Mouse (Mus musculus) hindbrain, postnatal 0 days (tissue): ENCODE results near the gene Wdr20. TPM values are rescaled to one million over a fixed set of nuclear protein-coding genes. Genes with fewer than 3 reads are reported as not detected.
A peak's percentile ranks its signal among the peaks of the same experiment; 100 is the strongest.

Source experiments
- ATAC-seq: fragments of 200-750 bp; cut with Nextera tagmentation; 2 replicates; pipeline ENCODE4 v1.8.0; 2017; ENCODE audit warnings: mild to moderate bottlenecking, moderate TSS enrichment, moderate library complexity
- DNase-seq: peaks from one replicate; pipeline ENCODE4 v3.0.0-alpha.2; 2015; ENCODE audit warnings: low spot score
- H3K27ac ChIP-seq: fragments of 300-500 bp; sonication (generic); 2 replicates; pipeline ENCODE4 v1.5.1; 2014; ENCODE audit warnings: mild to moderate bottlenecking
- H3K27me3 ChIP-seq: fragments of 300-500 bp; sonication (generic); 2 replicates; pipeline ENCODE4 v1.6.1; 2014; ENCODE audit warnings: low read length, mixed read lengths; ENCODE audit not compliant: insufficient read depth
- H3K36me3 ChIP-seq: fragments of 300-500 bp; sonication (generic); 2 replicates; pipeline ENCODE4 v1.6.1; 2014; ENCODE audit warnings: low read length, mixed read lengths; ENCODE audit not compliant: insufficient read depth
- H3K4me1 ChIP-seq: fragments of 300-500 bp; sonication (generic); 2 replicates; pipeline ENCODE4 v1.6.1; 2014; ENCODE audit warnings: antibody characterized with exemption, low read length, mixed read lengths; ENCODE audit not compliant: insufficient read depth
- H3K4me2 ChIP-seq: fragments of 300-500 bp; sonication (generic); 2 replicates; pipeline ENCODE4 v1.6.1; 2014; ENCODE audit warnings: low read depth, mild to moderate bottlenecking, low read length, moderate library complexity, mixed read lengths
- H3K4me3 ChIP-seq: fragments of 300-500 bp; sonication (generic); 2 replicates; pipeline ENCODE4 v1.5.1; 2014; ENCODE audit warnings: low read length
- H3K9ac ChIP-seq: fragments of 300-500 bp; sonication (generic); replicated peaks from 2 replicates; pipeline ENCODE4 v1.6.1; 2014; ENCODE audit warnings: mild to moderate bottlenecking, low read length, moderate library complexity, mixed read lengths
- H3K9me3 ChIP-seq: fragments of 300-500 bp; sonication (generic); 2 replicates; pipeline ENCODE4 v1.6.1; 2016; ENCODE audit warnings: low read length, mixed read lengths
- CTCF ChIP-seq: IDR thresholded peaks from 2 replicates; pipeline ENCODE4 v1.5.1; 2016; ENCODE audit warnings: antibody characterized with exemption, control low read depth, low read depth
- WGBS: fragments of 180-500 bp; shearing (Covaris S2); extraction: QIAGEN DNeasy Blood & Tissue Kit; methylation state at CpG from one replicate; pipeline ENCODE4 v1.1.7; 2014; 5-methylcytosine and 5-hydroxymethylcytosine counted together
- polyA plus RNA-seq: library from polyadenylated mRNA; unstranded; fragments of >200 nt; fragmentation: Nextera tagmentation; extraction: Ambion mirVana; gene quantifications from 2 replicates; pipeline ENCODE4 v1.2.1, GENCODE M21; 2015
- total RNA-seq: library from RNA; depleted of rRNA; stranded (reverse); fragments of >200 nt; gene quantifications from 2 replicates; pipeline ENCODE4 v1.2.3, GENCODE M21; 2014

Gene Wdr20
- total and polyA plus RNA-seq, 2 experiments from 2014 or later: 17.1 to 28.8 TPM

DNA sequence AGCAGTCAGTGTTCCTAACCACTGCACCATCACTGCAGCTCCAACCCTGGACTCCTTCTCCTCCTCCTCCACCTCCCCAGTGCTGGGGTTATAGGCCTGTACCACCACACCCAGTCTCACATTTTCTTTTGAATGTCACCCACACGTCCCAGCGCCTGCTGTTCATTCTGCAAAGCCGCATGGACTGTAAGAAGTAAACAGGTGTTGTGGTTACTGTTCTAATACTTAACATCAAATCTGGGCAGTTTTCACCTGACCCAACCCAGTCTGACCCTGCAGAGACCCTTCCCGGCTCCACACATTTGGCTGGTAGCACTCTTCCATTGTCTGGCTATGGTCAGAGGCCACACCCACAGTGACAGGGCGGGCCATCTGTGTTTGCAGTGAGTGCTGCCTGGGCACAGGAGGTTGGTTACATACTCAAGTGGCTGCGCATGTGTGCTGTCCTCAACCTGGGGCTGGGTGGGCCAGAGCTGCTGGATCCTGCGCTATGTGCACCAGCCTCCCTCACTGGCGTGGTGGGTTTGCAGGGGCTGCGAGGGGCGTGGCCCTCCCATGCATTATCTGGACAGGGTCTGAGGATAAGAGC, 64.2 kb downstream of the Wdr20 start:
- no peak overlapping the region for H3K9ac ChIP-seq
- ATAC-seq (no peak), DNase-seq (no peak)
- H3K36me3 ChIP-seq: no peaks in the 10 kb centered on the region; the same call in 1 of the 2 replicates
- no peak for TF ChIP-seq CTCF
- no peak overlapping the region for H3K4me2 ChIP-seq
- WGBS: 82% methylated on average over 10 of the region's 10 CpGs
- H3K9me3 ChIP-seq: no peaks in the 10 kb centered on the region
- H3K27ac ChIP-seq: no peak overlapping the region
- H3K4me3 ChIP-seq: no peak overlapping the region
- no peaks in the 10 kb centered on the region for H3K27me3 ChIP-seq
- H3K4me1 ChIP-seq: peaks cover 7% of the 10 kb centered on the region; the same call in 1 of the 2 replicates

DNA sequence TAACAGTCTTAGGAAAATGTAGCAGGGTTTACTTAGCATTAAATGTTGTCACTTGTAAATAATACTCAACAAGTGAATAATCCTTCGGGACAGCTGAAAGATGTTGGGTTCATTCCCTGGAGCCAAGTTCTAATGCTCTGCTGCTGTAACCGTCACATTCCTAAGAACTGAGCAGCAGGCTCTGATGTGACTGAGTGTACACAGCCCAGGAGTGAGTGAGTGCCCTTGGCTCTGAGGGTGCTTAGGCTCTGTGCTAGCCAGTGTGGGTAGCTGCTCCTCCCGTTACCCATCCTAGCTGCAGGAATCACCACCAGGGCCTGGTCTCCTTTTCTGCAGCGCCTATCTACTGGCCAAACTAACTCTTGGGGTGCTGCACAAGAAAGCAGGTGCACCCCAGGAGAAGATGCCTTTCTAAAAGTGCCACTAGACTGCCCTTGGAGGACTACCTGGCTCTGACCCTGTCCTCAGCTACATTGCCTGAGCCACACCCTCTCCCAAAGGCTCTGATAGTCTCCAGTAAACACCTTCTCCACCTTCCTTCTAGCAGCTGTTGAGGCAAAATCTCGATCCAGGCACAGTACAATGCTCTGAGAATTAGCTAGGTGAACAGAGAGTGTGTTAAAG, 65.0 kb downstream of the Wdr20 start:
- Histone ChIP-seq H3K27me3 (no peaks in the 10 kb centered on the region), H3K36me3 (peaks cover 1% of the 10 kb centered on the region; the same call in 1 of the 2 replicates), H3K4me3 (no peak overlapping the region), H3K27ac (peak overlapping the region; percentile 32; the same call in 1 of the 2 replicates), H3K9ac (no peak overlapping the region), H3K4me1 (peaks cover 7% of the 10 kb centered on the region; the same call in 1 of the 2 replicates), H3K9me3 (no peaks in the 10 kb centered on the region), H3K4me2 (no peak overlapping the region)
- TF ChIP-seq CTCF: no peak
- no peak for DNase-seq
- no peak for ATAC-seq
- WGBS: 75% methylated on average over 5 of the region's 5 CpGs

DNA sequence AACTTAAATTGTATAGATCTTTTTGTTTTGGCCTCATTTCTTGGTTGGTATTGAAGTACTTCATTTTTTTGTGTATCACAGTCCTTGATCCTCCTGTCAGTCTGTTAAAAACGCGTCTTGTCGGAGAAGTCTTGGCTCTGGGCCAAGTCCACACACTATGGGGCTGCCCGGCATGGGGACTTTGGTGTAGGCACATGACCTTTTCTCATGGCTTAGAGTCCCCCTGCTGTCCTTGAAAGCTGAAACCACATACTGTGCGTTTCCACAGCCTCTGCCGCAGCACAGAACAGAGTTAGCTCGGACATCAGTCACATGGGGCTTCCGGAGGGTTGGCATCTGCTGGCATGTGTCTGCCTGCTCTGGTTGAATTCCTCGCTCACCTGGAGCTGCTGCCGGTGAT, 66.5 kb downstream of the Wdr20 start:
- Histone ChIP-seq H3K4me1 (peaks cover 7% of the 10 kb centered on the region; the same call in 1 of the 2 replicates), H3K9ac (no peak overlapping the region), H3K27me3 (no peaks in the 10 kb centered on the region), H3K4me2 (no peak overlapping the region), H3K36me3 (peaks cover 4% of the 10 kb centered on the region; the same call in 1 of the 2 replicates), H3K9me3 (no peaks in the 10 kb centered on the region), H3K27ac (no peak overlapping the region), H3K4me3 (no peak overlapping the region)
- DNase-seq (peak; percentile 72), ATAC-seq (peak; percentile 66; the same call in 1 of the 2 replicates)
- peak; percentile 25; the same call in 1 of the 2 replicates for TF ChIP-seq CTCF
- 18% methylated on average over 10 of the region's 10 CpGs for WGBS

DNA sequence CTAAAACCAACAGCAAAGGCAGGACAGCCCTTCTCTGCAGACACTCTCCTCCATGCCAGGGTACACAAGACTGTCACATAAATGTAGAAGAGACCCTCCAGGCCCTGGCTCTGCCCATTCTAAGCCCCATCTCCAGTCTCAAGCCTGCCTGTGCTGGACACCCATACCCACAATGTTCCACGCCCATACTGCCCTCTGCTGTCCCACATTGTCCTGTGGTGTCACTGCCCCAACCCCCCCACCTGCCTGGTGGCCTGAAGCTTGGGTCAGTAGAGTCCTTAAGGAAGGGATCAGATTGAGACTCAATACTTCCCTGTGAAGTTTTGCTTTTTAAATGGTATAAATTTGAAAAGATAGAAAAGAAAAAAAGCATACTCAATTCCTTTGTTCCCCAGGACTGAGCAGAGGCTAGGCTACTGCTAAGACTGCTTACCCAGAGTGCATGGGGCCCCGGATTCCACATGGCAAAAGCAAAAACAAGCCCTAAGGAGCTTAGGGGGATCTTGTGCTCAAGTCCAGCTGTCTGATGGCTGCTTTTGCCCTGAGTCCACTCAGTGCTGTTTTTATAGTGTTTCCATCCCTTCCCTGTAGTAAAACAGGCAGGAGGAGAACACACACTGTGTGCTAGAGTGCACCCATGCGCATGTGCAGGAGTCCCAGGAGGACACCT, 68.7 kb downstream of the Wdr20 start:
- no peak for DNase-seq
- no peak; the same call in 1 of the 2 replicates for ATAC-seq
- H3K27ac ChIP-seq: no peak overlapping the region
- no peak overlapping the region for H3K4me3 ChIP-seq
- no peak overlapping the region for H3K9ac ChIP-seq
- WGBS: 78% methylated on average over 3 of the region's 3 CpGs
- H3K4me1 ChIP-seq: peaks cover 7% of the 10 kb centered on the region; the same call in 1 of the 2 replicates
- TF ChIP-seq CTCF: peak; percentile 52
- H3K4me2 ChIP-seq: no peak overlapping the region
- peaks cover 4% of the 10 kb centered on the region; the same call in 1 of the 2 replicates for H3K36me3 ChIP-seq
- no peaks in the 10 kb centered on the region for H3K27me3 ChIP-seq
- no peaks in the 10 kb centered on the region for H3K9me3 ChIP-seq

DNA sequence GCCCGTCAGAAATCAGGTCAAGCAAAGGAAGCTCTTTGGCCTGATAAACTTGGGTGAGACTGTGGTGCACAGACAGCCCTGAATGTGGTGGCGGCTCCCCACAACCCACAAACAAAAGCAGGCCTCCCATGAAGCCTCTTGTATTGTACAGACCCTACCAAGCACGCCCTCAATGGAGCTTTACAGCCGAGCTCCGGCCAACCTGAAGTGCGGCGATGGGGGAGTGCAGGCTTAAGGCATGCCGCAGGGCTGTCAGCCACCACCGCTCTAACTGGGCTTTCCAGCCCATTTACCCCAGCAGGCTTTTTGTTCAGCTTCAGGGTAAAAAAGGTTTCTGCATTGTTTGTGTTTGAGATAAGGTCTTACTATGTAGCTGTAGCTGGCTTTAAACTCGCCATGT, 70.7 kb downstream of the Wdr20 start:
- TF ChIP-seq CTCF: no peak
- DNase-seq: no peak
- no peak overlapping the region for H3K9ac ChIP-seq
- H3K4me1 ChIP-seq: peaks cover 7% of the 10 kb centered on the region; the same call in 1 of the 2 replicates
- WGBS: 32% methylated on average over 10 of the region's 10 CpGs
- no peaks in the 10 kb centered on the region for H3K9me3 ChIP-seq
- no peak overlapping the region for H3K4me3 ChIP-seq
- H3K4me2 ChIP-seq: no peak overlapping the region
- no peak for ATAC-seq
- H3K27me3 ChIP-seq: no peaks in the 10 kb centered on the region
- H3K36me3 ChIP-seq: 0 out of 2 replicates have a peak, but pooled peaks cover 4% of the 10 kb centered on the region
- no peak overlapping the region; the same call in 1 of the 2 replicates for H3K27ac ChIP-seq

DNA sequence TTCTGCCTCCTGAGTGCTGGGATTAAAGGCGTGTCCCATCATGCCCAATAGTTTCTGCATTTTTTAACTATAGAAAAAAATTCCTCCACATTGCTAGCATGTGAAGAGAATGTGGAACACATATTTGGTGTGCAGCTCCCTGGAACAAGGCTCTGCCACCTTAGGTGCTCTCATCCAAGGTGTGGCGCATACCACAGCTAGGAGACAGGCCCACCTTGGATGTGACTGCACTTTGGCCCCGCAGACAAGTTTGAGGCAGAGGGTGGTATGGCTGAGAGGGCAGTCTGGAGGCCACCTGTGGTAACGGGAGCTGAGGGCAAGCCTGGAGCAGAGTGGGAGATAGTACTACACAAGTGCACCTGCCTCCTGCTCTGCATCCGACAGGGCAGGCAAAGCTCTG, 71.1 kb downstream of the Wdr20 start:
- Histone ChIP-seq H3K36me3 (0 out of 2 replicates have a peak, but pooled peaks cover 4% of the 10 kb centered on the region), H3K27me3 (no peaks in the 10 kb centered on the region), H3K9ac (no peak overlapping the region), H3K27ac (no peak overlapping the region), H3K9me3 (no peaks in the 10 kb centered on the region), H3K4me1 (peaks cover 7% of the 10 kb centered on the region; the same call in 1 of the 2 replicates), H3K4me2 (no peak overlapping the region), H3K4me3 (no peak overlapping the region)
- WGBS: 81% methylated on average over 5 of the region's 5 CpGs
- TF ChIP-seq CTCF: no peak
- DNase-seq: no peak
- ATAC-seq: no peak
